Mouse (Mus musculus): Measurements from ENCODE around the gene Adam17. TPM values are rescaled to one million over a fixed set of nuclear protein-coding genes. Genes with fewer than 3 reads are reported as not detected.

Adam17 gene
- polyA plus RNA-seq, 1 experiment from 2014 or later: 9.9 TPM

DNA sequence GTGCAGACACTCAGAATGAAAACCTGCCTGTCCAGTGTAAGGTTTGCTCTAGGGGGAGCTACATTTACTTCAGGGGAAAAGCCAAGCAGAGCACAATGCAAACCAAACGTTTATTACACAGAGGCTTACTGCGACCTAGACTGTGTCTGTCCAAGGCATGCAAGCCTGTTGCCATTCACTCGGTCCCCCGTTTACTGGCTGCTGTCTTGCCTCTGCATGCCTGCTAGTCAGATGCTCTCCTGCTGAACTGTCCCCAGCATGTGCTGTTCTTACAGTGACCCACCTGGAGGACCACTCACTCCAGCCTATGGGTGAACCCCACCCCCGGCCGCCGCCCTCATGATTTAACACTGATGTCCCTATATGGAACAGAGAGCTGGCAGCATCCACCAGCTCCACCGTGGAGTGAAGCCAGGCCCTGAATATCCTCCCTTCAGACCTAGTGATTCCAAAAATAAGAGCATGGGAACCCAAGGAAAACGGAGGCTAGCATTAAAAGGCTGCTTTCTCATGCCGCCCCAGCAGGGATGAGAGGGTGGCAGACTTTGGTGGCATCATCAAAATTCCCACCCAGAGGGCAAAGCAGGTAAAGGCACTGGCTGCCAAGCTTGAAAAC lies 42.4 kb downstream of the Adam17 start:
- H3K9ac ChIP-seq (replicated peaks): no peak overlapping the region
- ATAC-seq (no peak), DNase-seq (no peak)
- H3K4me1 ChIP-seq (ENCODE audit: insufficient read depth): no peaks in the 10 kb centered on the region
- no peak overlapping the region for H3K4me2 ChIP-seq (ENCODE audit: low read depth, low read length)
- 87% methylated on average over 10 of the region's 10 CpGs for WGBS (ENCODE audit: insufficient replicate concordance)
- no peak for TF ChIP-seq EP300 (IDR thresholded peaks at IDR 0.05; ENCODE audit: low read depth)
- no peak for TF ChIP-seq CTCF (IDR thresholded peaks at IDR 0.05; ENCODE audit: low read depth)
- no peaks in the 10 kb centered on the region for H3K27me3 ChIP-seq (ENCODE audit: insufficient read depth, low read length)
- H3K36me3 ChIP-seq (replicated peaks; ENCODE audit: insufficient read depth, low read length): peaks cover 65% of the 10 kb centered on the region
- H3K9me3 ChIP-seq (ENCODE audit: low read length): no peaks in the 10 kb centered on the region
- H3K4me3 ChIP-seq (ENCODE audit: low read depth, low read length): no peak overlapping the region
- H3K27ac ChIP-seq (ENCODE audit: low read depth): no peak overlapping the region

DNA sequence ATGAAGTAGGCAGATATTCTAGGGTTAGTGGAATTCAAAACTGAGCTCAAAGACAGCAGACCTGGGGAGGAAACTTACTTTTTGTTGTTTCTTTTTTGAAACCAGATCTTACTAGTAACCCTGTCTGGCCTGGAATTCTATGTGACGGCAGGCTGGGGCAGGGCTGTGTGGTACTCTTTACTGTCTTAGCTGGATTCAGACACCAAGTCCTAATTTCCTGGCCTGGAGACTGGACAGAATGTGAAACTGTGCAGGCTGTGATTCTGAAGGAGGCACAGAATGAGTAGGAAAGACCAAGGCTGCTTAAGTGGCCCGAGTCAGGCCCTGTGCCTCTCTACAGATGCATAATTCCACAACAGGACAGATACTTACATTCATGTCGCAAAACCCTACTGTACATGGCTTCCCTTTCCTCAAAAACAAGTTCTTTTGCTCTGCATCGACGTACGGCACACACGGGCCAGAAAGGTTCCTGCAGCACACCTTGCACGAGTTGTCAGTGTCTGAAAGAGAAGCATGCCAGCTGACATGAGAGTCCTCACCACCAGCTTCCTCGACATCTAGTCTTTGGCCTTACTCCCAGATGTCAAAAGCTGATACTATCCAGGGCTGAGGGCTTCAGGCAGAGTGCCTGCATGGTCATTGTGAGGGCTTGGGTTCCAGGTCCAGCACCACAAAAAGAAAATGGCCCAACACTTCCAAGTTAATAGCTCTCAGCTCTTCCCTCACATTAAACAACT lies 43.6 kb downstream of the Adam17 start:
- H3K4me3 ChIP-seq (ENCODE audit: low read depth, low read length): no peak overlapping the region
- no peak for DNase-seq

DNA sequence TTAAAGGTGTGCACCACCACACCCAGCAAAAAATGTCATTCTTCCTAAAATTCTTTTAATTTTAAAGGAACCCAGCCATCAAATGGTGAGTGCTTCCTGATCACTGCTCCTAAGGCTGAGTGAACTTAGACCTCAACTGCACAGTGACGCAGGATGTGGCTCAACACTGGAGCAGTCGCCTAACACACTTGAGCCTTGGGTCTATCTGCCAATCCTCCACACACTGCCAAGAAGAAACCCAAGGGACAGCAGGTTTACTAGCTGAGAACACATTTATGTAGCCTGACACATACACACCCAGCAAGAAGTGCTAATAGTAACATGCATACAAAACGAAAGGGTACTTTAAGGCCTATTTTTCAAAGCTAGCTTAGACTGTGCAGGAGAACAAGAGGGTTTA lies 47.1 kb downstream of the Adam17 start:
- Histone ChIP-seq H3K36me3 (replicated peaks; ENCODE audit: insufficient read depth, low read length) (peaks cover 57% of the 10 kb centered on the region), H3K9me3 (ENCODE audit: low read length) (no peaks in the 10 kb centered on the region), H3K27ac (ENCODE audit: low read depth) (no peak overlapping the region), H3K9ac (replicated peaks) (no peak overlapping the region), H3K4me2 (ENCODE audit: low read depth, low read length) (no peak overlapping the region), H3K4me3 (ENCODE audit: low read depth, low read length) (no peak overlapping the region), H3K27me3 (ENCODE audit: insufficient read depth, low read length) (no peaks in the 10 kb centered on the region), H3K4me1 (ENCODE audit: insufficient read depth) (no peaks in the 10 kb centered on the region)
- no peak for ATAC-seq
- DNase-seq: no peak
- TF ChIP-seq CTCF (IDR thresholded peaks at IDR 0.05; ENCODE audit: low read depth) (no peak), EP300 (IDR thresholded peaks at IDR 0.05; ENCODE audit: low read depth) (no peak)
- 83% methylated on average over 3 of the region's 3 CpGs for WGBS (ENCODE audit: insufficient replicate concordance)

More for the DNA sequence above, 43.6 kb downstream of the Adam17 start:
- Histone ChIP-seq H3K36me3 (replicated peaks; ENCODE audit: insufficient read depth, low read length) (peaks cover 63% of the 10 kb centered on the region), H3K9me3 (ENCODE audit: low read length) (no peaks in the 10 kb centered on the region), H3K27ac (ENCODE audit: low read depth) (no peak overlapping the region), H3K4me2 (ENCODE audit: low read depth, low read length) (no peak overlapping the region), H3K27me3 (ENCODE audit: insufficient read depth, low read length) (no peaks in the 10 kb centered on the region), H3K9ac (replicated peaks) (no peak overlapping the region), H3K4me1 (ENCODE audit: insufficient read depth) (no peaks in the 10 kb centered on the region)
- TF ChIP-seq EP300 (IDR thresholded peaks at IDR 0.05; ENCODE audit: low read depth) (no peak), CTCF (IDR thresholded peaks at IDR 0.05; ENCODE audit: low read depth) (no peak)
- no peak for ATAC-seq
- WGBS (ENCODE audit: insufficient replicate concordance): 88% methylated on average over 9 of the region's 9 CpGs

DNA sequence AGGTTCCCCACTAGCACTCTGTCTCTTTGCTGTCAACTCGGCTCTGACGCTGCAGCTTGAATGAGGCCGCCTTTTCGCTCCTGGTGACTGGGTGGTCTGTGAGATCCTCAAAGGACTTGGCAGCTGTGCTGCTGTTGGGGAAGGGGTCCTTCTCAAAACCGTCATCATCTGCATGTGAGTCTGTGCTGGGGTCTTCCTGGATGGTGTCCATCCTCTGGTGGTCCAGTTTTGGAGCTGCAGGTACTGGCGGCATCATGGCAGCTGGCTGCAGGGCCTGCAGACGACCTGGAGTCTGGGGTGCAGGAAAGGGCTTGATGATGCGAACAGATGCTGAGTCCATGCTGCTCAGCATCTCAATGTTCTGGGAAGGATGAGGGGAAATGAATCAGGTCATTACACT lies 48.2 kb downstream of the Adam17 start:
- H3K4me1 ChIP-seq (ENCODE audit: insufficient read depth): 0 out of 2 replicates have a peak, but pooled peaks cover 3% of the 10 kb centered on the region
- no peaks in the 10 kb centered on the region for H3K9me3 ChIP-seq (ENCODE audit: low read length)
- TF ChIP-seq EP300 (IDR thresholded peaks at IDR 0.05; ENCODE audit: low read depth) (no peak), CTCF (IDR thresholded peaks at IDR 0.05; ENCODE audit: low read depth) (no peak)
- 88% methylated on average over 8 of the region's 8 CpGs for WGBS (ENCODE audit: insufficient replicate concordance)
- ATAC-seq (no peak), DNase-seq (no peak)
- H3K9ac ChIP-seq (replicated peaks): no peak overlapping the region
- no peak overlapping the region for H3K4me3 ChIP-seq (ENCODE audit: low read depth, low read length)
- H3K36me3 ChIP-seq (replicated peaks; ENCODE audit: insufficient read depth, low read length): peaks cover 59% of the 10 kb centered on the region
- H3K27ac ChIP-seq (ENCODE audit: low read depth): no peak overlapping the region
- H3K4me2 ChIP-seq (ENCODE audit: low read depth, low read length): no peak overlapping the region
- H3K27me3 ChIP-seq (ENCODE audit: insufficient read depth, low read length): no peaks in the 10 kb centered on the region

DNA sequence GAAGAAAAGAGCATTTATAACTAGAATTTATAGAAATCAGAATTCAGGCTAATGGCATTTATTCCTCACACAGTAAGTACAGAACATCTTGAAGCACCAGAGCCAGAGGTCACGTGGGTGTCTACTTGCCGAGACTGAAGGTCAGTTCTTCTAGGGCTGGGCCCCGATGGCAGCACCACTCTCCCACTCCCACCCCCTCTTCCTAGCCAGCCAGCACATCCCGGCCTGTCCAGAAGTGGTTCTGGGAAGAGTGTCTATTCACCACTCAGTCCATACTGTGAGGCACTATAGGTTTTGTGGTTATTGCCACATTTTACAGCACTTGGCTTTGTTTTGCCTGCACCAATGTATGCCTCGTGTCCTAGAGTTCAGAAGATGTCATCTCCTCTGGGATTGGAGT lies 49.3 kb downstream of the Adam17 start:
- ATAC-seq (no peak), DNase-seq (no peak)
- WGBS (ENCODE audit: insufficient replicate concordance): 73% methylated on average over 5 of the region's 5 CpGs
- H3K36me3 ChIP-seq (replicated peaks; ENCODE audit: insufficient read depth, low read length): peaks cover 49% of the 10 kb centered on the region
- H3K9ac ChIP-seq (replicated peaks): no peak overlapping the region
- H3K4me1 ChIP-seq (ENCODE audit: insufficient read depth): 0 out of 2 replicates have a peak, but pooled peaks cover 3% of the 10 kb centered on the region
- H3K9me3 ChIP-seq (ENCODE audit: low read length): no peaks in the 10 kb centered on the region
- H3K4me2 ChIP-seq (ENCODE audit: low read depth, low read length): no peak overlapping the region
- no peak overlapping the region for H3K4me3 ChIP-seq (ENCODE audit: low read depth, low read length)
- no peak overlapping the region for H3K27ac ChIP-seq (ENCODE audit: low read depth)
- TF ChIP-seq EP300 (IDR thresholded peaks at IDR 0.05; ENCODE audit: low read depth) (no peak), CTCF (IDR thresholded peaks at IDR 0.05; ENCODE audit: low read depth) (no peak)
- H3K27me3 ChIP-seq (ENCODE audit: insufficient read depth, low read length): no peaks in the 10 kb centered on the region

DNA sequence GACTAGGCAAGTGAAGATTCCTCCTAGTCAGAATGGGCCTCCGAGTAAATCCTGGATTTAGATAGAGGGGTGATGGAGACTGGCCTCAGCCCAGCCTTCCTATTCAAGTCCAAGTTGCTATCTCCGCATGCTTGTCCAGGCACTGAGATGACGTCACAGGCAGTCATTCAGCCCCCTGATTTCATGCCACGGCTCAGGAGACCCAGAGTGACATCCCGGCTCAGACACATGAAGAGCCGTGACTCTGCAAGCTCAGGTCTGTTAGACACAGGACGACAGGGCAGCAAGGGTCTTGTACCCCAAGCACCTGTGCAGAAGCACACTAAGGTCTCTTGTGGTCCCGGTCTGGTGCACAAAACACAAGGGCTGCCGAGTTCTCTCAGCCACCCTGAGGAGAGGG lies 50.6 kb downstream of the Adam17 start:
- Histone ChIP-seq H3K4me3 (ENCODE audit: low read depth, low read length) (no peak overlapping the region), H3K27me3 (ENCODE audit: insufficient read depth, low read length) (no peaks in the 10 kb centered on the region), H3K4me2 (ENCODE audit: low read depth, low read length) (no peak overlapping the region), H3K9ac (replicated peaks) (no peak overlapping the region), H3K9me3 (ENCODE audit: low read length) (no peaks in the 10 kb centered on the region), H3K27ac (ENCODE audit: low read depth) (no peak overlapping the region), H3K4me1 (ENCODE audit: insufficient read depth) (peaks cover 5% of the 10 kb centered on the region), H3K36me3 (replicated peaks; ENCODE audit: insufficient read depth, low read length) (peaks cover 50% of the 10 kb centered on the region)
- TF ChIP-seq EP300 (IDR thresholded peaks at IDR 0.05; ENCODE audit: low read depth) (no peak), CTCF (IDR thresholded peaks at IDR 0.05; ENCODE audit: low read depth) (no peak)
- DNase-seq (no peak), ATAC-seq (no peak)
- 79% methylated on average over 9 of the region's 9 CpGs for WGBS (ENCODE audit: insufficient replicate concordance)
